Mouse (Mus musculus) telencephalon, adult 2 months (tissue): ENCODE measurements at regions not wholly inside any gene's neighbourhood (a gene's known extent, or its start where the extent isn't known, plus 50 kb on each side); places are given as distances from the start of the nearest gene placed in this dataset.

ENCODE experiments used
- DNase-seq: peaks from one replicate; pipeline ENCODE4 v3.0.0-alpha.2; 2011; ENCODE audit warnings: low read depth, low spot score

DNA sequence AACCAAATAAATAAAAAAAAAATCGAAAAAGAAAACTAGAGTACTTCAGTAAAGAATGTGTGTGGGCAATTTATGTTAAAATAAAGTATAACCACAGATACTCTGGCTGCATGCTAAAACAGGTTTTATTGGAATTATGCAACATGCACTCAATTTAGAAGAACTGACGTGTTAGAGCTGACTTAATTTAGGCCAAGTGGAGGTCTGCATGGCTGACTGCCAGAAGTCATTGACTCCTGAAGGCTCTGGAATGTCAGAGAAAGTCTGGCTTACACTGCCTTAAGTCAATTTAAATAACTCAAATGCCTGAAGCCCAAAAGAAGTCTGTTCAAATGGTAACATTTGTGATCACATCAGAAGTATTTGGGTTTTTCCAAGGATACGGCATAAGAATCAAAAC is 198.1 kb upstream of the Gm10192 start:
- no peak for DNase-seq

DNA sequence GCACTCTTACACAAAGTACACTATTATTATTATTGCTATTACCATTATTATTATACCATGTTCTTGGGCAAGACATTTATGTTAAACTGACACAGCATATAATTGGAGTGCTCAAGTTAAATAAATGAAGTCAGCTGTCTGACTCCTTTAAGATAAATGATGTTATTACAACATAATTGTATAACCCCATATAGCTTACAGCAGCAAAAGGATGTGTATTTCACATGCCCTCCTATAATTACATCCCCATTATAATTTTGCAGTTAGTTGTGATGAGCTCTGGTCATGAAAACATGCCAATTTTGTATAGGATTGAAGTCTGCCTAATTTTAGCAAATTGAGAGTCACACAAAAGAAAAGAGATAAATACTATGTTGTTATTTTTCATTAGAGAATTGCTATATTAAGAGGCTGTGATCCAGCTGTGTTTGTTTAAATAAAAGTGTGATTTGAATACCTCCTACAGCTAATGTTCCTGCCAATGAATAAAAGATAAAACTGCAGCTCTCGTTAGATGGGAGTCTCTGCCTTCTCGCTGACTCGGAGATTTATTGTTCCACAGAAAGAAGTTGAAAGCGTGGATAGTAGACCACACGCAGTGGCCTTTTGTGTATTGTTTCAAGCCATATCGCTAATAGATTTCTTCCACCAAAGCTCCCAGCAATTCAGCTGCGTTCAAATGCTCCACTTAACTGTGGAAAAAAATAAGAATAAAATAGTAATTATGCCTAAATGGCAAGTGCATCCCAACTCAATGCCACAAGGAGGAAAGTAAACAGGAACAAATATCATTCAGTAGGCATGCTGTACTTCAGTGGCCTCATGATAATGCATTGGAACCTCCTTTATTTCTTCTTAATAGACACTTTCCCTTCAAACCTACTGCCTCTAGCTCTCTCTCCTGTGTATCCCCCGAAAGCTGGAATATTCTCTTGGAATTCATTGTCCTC is 194.9 kb upstream of the Gm10192 start:
- no peak for DNase-seq

DNA sequence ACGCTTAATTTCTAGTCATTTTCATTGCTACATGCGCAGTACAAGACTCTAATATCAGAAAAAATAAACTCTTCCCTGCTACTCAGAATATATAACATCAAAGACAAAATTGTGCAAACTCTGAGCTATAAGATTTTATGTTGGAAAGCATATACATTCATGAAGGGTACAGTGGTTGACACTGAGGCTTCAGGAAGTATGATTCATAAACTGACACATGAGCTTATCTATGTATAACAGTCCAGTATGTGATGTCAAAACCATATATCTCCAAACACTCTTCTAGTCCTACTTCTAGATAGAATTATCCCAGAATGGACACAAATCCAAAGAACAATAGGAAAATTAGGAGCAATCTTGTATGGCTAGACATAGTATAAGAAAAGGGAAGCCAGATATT is 177.5 kb upstream of the Gm10192 start:
- DNase-seq: no peak

DNA sequence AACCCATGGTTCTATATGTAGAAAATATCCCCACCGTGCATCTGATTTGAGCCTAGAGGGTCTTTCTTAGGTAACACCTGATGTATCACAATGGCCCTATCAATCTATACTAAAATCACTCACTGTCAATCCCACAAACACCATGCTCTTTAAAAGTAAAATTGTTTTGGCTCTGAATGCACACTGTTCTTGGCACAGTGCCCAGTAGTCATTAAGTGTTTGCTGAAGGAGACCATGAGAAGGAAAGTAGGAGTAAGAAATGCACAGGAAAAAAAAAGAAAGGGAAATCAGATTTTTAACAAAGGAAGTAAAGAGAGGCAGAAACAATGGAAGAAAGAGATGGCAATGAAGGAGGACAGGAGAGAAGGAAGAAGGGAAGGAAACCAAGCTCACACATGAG is 175.0 kb upstream of the Gm10192 start:
- no peak for DNase-seq

DNA sequence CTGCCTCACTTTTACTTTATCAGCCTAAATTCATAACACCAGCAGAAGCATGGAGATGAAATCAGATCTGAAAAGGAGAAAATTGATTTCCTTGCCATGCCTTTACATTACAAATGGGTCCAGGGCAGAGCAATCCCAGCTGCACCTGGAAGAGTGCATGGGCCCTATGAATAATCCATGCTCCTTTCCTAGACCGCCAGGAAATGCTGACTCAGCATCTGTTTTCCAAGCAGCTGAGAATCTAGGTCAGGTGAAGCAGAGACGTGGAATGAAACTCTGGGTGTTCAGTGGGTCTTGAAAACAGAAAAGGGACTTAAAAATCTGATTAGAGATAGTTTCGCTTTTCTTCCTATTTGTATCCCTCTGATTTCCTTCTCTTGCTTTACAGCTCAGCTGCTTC is 163.8 kb upstream of the Gm10192 start:
- DNase-seq: peak; percentile 6

DNA sequence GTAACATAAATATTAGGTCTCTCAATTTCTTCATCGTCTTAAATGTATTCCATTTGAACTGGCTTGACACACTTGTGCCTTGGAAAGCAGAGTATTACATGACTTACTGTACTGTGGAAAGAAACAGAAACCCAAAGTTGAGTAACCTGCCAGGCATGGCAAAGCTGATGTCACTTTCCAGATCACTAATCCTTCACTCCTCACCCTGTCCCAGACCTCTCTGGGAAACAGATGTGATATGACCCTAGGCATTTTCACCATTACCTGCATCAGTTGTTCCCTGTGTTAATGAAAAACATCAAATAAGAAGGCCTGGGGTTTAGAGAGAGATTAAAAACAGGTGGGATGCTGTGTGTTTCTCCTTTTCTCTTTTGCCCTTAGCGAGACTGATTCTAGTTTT is 161.4 kb upstream of the Gm10192 start:
- no peak for DNase-seq

DNA sequence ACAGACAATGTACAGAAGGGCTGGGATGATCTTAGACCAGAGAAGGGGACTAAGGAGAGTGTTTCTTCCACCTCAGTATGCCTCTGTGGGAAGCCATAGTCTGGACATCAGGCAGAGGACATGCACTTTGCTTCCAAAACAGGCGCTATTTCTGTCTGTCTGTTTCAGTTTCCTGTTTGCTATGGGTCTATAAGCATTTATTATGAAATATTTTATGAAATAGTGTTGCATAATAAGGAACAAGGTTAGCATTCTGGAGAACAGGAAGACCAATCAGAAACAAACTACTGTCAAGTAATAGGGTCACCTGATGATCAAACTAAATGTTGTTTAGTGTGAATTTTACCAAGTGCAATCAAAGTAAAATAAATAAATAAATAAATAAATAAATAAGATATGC is 160.4 kb upstream of the Gm10192 start:
- DNase-seq: no peak
